Mouse (Mus musculus) liver, embryonic 12.5 days (tissue): ENCODE results near the gene Fanci. TPM values are rescaled to one million over a fixed set of nuclear protein-coding genes. Genes with fewer than 3 reads are reported as not detected.

Experiments used
- ATAC-seq: fragments of 200-750 bp; cut with Nextera tagmentation; 2 replicates; pipeline ENCODE4 v1.8.0; 2017; ENCODE audit warnings: moderate number of reproducible peaks, mild to moderate bottlenecking, moderate library complexity
- H3K27ac ChIP-seq: fragments of 300-500 bp; sonication (generic); 2 replicates; pipeline ENCODE4 v1.5.1; 2016; ENCODE audit warnings: mild to moderate bottlenecking
- H3K27me3 ChIP-seq: fragments of 300-500 bp; sonication (generic); replicated peaks from 2 replicates; pipeline ENCODE4 v1.6.1; 2016; ENCODE audit warnings: mild to moderate bottlenecking, moderate library complexity
- H3K36me3 ChIP-seq: fragments of 300-500 bp; sonication (generic); 2 replicates; pipeline ENCODE4 v1.6.1; 2016; ENCODE audit warnings: mild to moderate bottlenecking, moderate library complexity
- H3K4me1 ChIP-seq: fragments of 300-500 bp; sonication (generic); 2 replicates; pipeline ENCODE4 v1.6.1; 2016
- H3K4me2 ChIP-seq: fragments of 300-500 bp; sonication (generic); 2 replicates; pipeline ENCODE4 v1.6.1; 2016; ENCODE audit warnings: mild to moderate bottlenecking, moderate library complexity
- H3K4me3 ChIP-seq: fragments of 300-500 bp; sonication (generic); 2 replicates; pipeline ENCODE4 v1.5.1; 2016; ENCODE audit warnings: mild to moderate bottlenecking, moderate library complexity
- H3K9ac ChIP-seq: fragments of 300-500 bp; sonication (generic); 2 replicates; pipeline ENCODE4 v1.6.1; 2016; ENCODE audit warnings: mild to moderate bottlenecking, moderate library complexity
- H3K9me3 ChIP-seq: fragments of 300-500 bp; sonication (generic); replicated peaks from 2 replicates; pipeline ENCODE4 v1.6.1; 2016; ENCODE audit warnings: mild to moderate bottlenecking, moderate library complexity
- WGBS: fragments of 180-500 bp; shearing (Covaris S2); methylation state at CpG from one replicate; pipeline ENCODE4 v1.1.7; 2016; ENCODE audit not compliant: insufficient replicate concordance; 5-methylcytosine and 5-hydroxymethylcytosine counted together
- polyA plus RNA-seq: library from polyadenylated mRNA; unstranded; fragments of >200 nt; fragmentation: Nextera tagmentation; extraction: Ambion mirVana; gene quantifications from 2 replicates; pipeline ENCODE4 v1.2.1, GENCODE M21; 2016

Fanci gene
- polyA plus RNA-seq, 1 experiment from 2014 or later, result 14.4 TPM

DNA sequence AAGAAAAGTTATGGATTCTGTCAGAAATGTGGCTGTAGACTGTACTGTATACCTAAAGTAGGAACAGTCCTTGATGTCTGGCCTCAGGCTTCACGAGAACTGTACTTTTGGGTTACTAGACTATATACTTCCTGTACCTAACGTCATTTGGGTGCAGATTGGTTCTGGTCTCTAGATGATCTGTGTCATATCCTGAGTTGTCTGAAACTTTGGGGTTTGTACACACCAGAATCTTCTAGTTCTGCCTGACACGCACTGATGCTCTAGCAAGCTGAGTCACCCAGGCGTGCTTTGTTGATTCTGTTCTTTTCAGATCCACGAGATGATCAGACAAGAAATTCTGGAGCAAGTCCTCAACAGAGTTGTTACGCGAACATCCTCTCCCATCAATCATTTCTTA is 28.2 kb downstream of the Fanci start:
- ATAC-seq, result no peak
- Histone ChIP-seq H3K27me3 (no peaks in the 10 kb centered on the region), H3K4me3 (no peak overlapping the region), H3K27ac (no peak overlapping the region), H3K4me2 (no peak overlapping the region), H3K9me3 (no peaks in the 10 kb centered on the region), H3K4me1 (no peaks in the 10 kb centered on the region), H3K36me3 (peaks cover 66% of the 10 kb centered on the region), H3K9ac (no peak overlapping the region)
- 78% methylated on average over 7 of the region's 7 CpGs for WGBS

DNA sequence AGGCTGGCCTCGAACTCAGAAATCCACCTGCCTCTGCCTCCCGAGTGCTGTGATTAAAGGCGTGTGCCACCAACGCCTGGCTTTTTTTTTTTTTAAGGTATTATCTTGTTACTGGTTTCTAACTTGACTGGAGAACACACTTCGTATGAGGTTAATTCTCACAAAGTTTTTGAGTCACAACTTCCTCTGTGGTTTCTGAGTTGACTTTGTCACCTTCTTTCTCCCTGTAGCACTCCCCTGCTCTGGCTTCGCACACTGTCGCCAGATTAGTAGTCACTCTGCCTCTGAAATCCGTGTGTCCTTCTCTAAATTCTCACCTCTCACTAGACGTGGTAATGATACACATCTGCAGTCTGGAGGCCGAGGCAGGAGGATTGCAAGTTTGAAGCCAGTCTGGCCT is 31.1 kb downstream of the Fanci start:
- H3K4me1 ChIP-seq, result no peaks in the 10 kb centered on the region
- H3K4me3 ChIP-seq, result no peak overlapping the region
- H3K9ac ChIP-seq, result no peak overlapping the region
- no peak for ATAC-seq
- H3K27ac ChIP-seq, result no peak overlapping the region
- 68% methylated on average over 10 of the region's 10 CpGs for WGBS
- H3K9me3 ChIP-seq, result no peaks in the 10 kb centered on the region
- H3K4me2 ChIP-seq, result no peak overlapping the region
- peaks cover 69% of the 10 kb centered on the region for H3K36me3 ChIP-seq
- H3K27me3 ChIP-seq, result no peaks in the 10 kb centered on the region

DNA sequence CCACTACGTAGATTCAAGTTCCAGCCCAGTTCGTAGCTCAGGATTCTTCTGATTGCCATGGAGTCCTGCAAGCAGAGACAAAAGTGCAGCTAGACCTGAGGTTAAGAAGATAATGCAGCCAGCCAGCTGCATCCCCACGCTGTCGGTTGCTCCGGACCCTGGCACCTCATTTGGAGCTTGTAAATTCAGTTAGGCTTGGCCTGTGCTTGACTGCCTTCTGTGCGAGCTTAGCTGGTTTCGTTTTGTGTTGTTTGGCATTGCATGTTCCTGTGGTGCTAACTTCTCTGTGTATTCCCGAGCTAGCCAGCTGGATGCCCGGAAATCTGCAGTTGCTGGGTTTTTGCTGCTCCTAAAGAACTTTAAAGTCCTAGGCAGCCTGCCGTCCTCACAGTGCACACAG is 34.1 kb downstream of the Fanci start:
- WGBS, result 85% methylated on average over 10 of the region's 10 CpGs
- Histone ChIP-seq H3K4me3 (no peak overlapping the region), H3K4me2 (no peak overlapping the region), H3K9me3 (no peaks in the 10 kb centered on the region), H3K27me3 (no peaks in the 10 kb centered on the region), H3K36me3 (peaks cover 55% of the 10 kb centered on the region), H3K4me1 (no peaks in the 10 kb centered on the region), H3K27ac (no peak overlapping the region), H3K9ac (no peak overlapping the region)
- ATAC-seq, result no peak

DNA sequence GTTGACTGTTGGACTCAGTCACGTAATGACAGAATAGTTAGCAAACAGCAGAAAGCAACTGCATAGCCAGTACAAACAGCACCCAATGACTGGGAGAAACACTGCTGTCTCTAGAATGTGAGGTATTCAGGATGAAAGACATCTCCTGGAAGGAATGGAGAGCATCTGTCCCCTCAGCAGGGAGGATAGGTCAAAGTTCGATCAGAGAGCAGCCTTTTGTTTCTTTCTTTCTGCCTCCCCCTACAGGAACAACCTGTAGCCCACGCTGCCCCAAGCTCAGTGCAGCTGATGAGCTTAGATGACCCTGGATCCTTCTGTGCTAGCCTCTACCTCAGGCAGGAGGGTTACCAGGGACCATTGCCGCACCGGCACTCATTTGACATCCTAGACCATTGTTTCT is 36.5 kb downstream of the Fanci start:
- Histone ChIP-seq H3K9ac (no peak overlapping the region), H3K27ac (no peak overlapping the region), H3K36me3 (peaks cover 62% of the 10 kb centered on the region), H3K9me3 (no peaks in the 10 kb centered on the region), H3K4me3 (no peak overlapping the region), H3K4me1 (no peaks in the 10 kb centered on the region), H3K27me3 (no peaks in the 10 kb centered on the region), H3K4me2 (no peak overlapping the region)
- no peak for ATAC-seq
- WGBS, result 73% methylated on average over 5 of the region's 5 CpGs

DNA sequence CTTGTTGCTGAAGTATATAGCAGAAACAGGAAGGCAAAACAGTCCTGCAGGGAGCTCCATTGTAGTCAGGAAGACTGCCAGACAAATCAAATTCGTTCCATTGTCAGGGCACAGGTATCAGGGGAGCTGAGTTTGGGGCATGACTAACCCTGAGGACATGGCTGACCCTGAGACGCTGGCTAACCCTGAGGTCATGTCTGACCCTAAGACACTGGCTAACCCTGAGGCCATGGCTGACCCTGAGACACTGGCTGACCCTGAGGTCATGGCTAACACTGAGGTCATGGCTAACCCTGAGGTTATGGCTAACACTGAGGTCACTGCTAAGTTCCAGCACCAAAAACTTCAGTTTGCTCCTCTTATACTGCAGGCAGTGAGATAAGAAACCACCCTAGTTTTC is 48.3 kb downstream of the Fanci start:
- Histone ChIP-seq H3K4me1 (no peaks in the 10 kb centered on the region), H3K27me3 (no peaks in the 10 kb centered on the region), H3K27ac (no peak overlapping the region), H3K4me2 (no peak overlapping the region), H3K9me3 (no peaks in the 10 kb centered on the region), H3K9ac (no peak overlapping the region), H3K36me3 (peaks cover 86% of the 10 kb centered on the region), H3K4me3 (no peak overlapping the region)
- WGBS, result 75% methylated on average over 2 of the region's 2 CpGs
- no peak for ATAC-seq

DNA sequence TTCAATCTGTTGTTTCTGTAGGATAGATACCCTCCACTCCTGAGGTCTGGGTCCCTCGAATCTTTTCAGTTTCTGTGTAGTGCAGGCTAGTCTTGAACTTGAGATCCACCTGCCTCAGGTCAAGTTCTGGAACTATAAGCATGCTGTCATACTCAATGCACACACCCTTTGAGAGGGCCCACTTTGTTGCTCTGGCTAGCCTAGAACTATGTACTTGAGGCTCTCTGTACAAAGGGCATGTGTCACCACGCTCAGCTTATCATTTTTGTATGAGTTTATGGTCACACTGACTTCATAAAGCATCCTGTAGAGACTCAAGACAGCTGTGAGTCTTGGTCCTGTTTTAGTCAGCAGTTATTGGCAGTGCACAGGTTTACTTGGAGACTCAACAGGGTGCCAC is 55.3 kb downstream of the Fanci start:
- WGBS, result 75% methylated on average over 2 of the region's 2 CpGs
- H3K9ac ChIP-seq, result no peak overlapping the region
- no peaks in the 10 kb centered on the region for H3K27me3 ChIP-seq
- peaks cover 99% of the 10 kb centered on the region for H3K36me3 ChIP-seq
- no peak overlapping the region for H3K4me3 ChIP-seq
- no peaks in the 10 kb centered on the region for H3K9me3 ChIP-seq
- ATAC-seq, result no peak
- no peak overlapping the region for H3K4me2 ChIP-seq
- H3K27ac ChIP-seq, result no peak overlapping the region
- H3K4me1 ChIP-seq, result no peaks in the 10 kb centered on the region

DNA sequence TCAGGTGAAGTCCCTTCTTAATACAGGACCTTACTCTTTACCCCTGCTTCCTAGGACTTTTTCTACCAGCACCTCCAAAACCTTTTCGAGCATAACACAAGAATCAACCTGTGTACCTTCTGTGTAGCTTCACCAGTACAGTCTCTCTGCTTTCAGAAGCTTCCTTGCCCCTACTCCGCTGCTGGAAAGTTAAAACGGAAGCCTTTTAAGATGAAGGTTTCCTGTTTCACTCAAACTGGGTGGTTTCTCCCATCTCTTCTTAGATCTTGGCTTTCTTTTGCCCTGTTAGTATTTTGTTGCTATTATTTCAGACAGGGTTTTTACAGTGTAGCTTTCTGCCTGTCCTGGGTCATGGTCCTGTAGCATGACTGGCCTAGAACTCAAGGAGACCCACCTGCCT is 55.8 kb downstream of the Fanci start:
- ATAC-seq, result no peak
- no peak overlapping the region for H3K4me2 ChIP-seq
- WGBS, result 78% methylated on average over 3 of the region's 3 CpGs

DNA sequence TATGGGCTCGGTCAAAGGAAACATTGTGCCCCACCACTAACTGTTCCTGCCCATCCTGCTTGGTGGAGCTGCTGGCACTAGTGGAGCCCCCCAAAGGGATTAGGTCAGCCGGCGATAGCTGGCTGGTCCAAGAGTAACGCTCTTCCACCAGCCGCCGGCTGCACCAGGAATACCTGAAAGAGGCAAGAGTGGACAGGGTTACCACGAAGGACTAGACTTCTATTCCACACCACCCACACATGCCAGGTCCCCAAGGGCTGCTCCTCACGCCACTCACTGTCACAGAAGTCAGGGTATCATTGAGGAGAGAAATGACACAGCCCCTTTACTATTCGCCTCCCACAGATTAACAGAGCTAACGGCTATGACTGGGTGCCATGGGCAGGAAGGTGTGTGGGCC is 70.0 kb downstream of the Fanci start:
- Histone ChIP-seq H3K27me3 (0 out of 2 replicates have a peak, but pooled peaks cover under 1% of the 10 kb centered on the region), H3K9me3 (no peaks in the 10 kb centered on the region), H3K9ac (no peak overlapping the region), H3K4me1 (peaks cover 25% of the 10 kb centered on the region), H3K4me2 (no peak overlapping the region), H3K36me3 (peaks cover 75% of the 10 kb centered on the region), H3K4me3 (no peak overlapping the region), H3K27ac (no peak overlapping the region)
- 89% methylated on average over 10 of the region's 10 CpGs for WGBS
- no peak for ATAC-seq

More for the DNA sequence above, 55.8 kb downstream of the Fanci start:
- H3K27ac ChIP-seq, result no peak overlapping the region
- no peak overlapping the region for H3K4me3 ChIP-seq
- H3K9ac ChIP-seq, result no peak overlapping the region
- H3K9me3 ChIP-seq, result no peaks in the 10 kb centered on the region
- no peaks in the 10 kb centered on the region for H3K27me3 ChIP-seq
- no peaks in the 10 kb centered on the region for H3K4me1 ChIP-seq
- H3K36me3 ChIP-seq, result peaks cover 99% of the 10 kb centered on the region

DNA sequence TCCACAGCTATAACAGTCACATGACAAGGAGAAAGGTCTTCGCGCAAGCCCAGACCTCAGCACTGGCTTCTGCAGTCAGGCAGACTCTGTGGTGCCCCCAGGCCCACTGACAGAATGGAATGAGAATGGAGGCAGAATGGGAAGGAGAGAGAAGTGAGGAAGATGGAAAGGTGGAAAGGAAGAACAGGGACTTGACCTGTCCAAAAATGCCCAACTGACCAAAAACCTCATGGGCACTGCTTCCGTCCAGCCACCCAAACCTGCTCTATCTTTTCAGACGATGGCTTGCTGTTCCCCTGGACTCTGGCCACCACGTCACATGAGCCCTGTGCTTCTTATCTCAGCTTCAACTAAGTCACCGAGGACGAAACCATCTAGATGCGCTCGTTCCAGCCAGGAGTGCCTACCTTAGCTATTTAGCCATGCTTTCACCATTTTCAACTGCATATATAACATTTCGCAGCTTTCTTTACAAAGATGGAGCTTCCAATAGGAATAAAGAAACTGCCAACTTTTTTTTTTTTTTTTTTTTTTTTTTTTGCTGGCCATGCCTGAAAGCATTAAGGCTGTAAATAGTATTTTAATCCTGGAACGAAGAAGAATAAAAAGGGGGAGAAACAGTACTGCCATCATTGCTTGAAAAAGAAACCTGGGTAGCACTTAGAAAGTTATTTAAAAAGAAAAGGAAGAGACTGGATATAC is 71.8 kb downstream of the Fanci start:
- no peak for ATAC-seq
- Histone ChIP-seq H3K27me3 (peaks cover 11% of the 10 kb centered on the region), H3K9ac (no peak overlapping the region), H3K27ac (no peak overlapping the region), H3K4me2 (peak overlapping the region; percentile 97), H3K9me3 (no peaks in the 10 kb centered on the region), H3K4me1 (peaks cover 42% of the 10 kb centered on the region), H3K36me3 (peaks cover 57% of the 10 kb centered on the region), H3K4me3 (no peak overlapping the region)
- WGBS, result 61% methylated on average over 11 of the region's 11 CpGs

DNA sequence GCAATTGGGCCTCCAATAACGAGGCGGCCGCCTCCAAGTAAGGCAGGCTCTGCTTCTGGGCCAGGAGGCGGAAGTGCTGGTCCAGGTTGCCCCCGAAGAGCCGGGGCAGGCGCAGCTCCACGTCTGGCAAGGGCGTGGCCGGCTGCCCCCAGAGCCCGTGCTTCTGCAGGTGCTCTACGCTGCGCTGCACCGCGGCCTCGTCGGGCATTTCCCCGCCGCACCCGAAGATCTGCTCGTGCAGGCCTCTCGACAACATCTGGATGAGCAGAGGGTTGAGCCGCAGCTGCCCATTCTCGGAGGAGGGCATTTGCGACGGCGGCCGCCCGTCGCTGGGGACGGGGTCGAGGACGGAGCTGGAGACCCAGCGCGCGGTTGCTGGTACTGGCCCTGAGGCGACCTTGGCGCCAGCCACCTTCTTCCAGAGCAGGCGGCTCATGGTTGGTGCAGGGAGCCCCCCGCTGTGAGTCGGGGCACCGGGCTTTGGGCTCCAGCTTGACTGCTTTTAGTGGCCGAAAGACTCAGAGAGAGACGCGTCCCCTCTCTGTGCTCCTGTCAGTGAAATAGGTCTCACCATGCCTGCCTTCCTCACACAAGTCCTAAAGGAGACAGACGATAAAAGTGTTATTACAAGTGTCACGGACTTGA is 73.2 kb downstream of the Fanci start:
- H3K4me3 ChIP-seq, result peak overlapping the region; percentile 92
- H3K9ac ChIP-seq, result peak overlapping the region; percentile 96
- H3K27me3 ChIP-seq, result peaks cover 11% of the 10 kb centered on the region
- ATAC-seq, result no peak
- peak overlapping the region; percentile 97 for H3K4me2 ChIP-seq
- H3K36me3 ChIP-seq, result peaks cover 43% of the 10 kb centered on the region
- H3K9me3 ChIP-seq, result no peaks in the 10 kb centered on the region
- WGBS, result 9% methylated on average over 47 of the region's 47 CpGs
- H3K27ac ChIP-seq, result no peak overlapping the region
- peaks cover 54% of the 10 kb centered on the region for H3K4me1 ChIP-seq

DNA sequence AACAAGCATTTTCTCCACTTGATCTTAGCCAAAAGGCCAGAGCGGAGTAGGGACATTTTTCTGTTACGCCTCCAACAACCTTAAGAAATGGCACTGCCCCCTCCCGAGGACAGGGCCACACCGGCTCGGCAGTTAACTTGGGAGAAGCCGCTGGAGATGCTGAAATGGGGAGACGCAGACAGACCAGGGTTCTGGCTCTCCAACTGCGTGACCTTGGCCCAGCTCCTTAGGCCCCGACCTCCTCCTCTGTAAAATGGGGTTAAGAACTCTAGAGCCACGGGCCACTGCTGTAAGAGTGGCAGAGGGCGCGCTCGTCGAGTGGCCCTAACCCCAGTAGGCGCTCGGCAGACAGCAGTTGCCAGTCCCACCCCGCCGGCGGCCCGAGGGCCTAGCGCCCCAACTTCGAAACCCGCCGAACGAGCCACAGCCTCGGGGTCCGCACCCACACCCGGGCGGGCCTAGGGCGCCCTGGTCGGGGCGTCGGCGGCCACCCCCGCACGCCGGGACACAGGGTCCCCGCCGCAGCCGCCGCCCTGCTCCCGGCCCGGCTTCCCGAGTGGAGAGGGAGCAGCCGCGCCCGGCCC is 73.8 kb downstream of the Fanci start:
- Histone ChIP-seq H3K4me2 (peak overlapping the region; percentile 97), H3K27me3 (peaks cover 11% of the 10 kb centered on the region), H3K9me3 (no peaks in the 10 kb centered on the region), H3K4me3 (peak overlapping the region; percentile 92), H3K4me1 (peaks cover 57% of the 10 kb centered on the region), H3K9ac (peak overlapping the region; percentile 96), H3K36me3 (peaks cover 37% of the 10 kb centered on the region), H3K27ac (peak overlapping the region; percentile 87)
- ATAC-seq, result peak; percentile 54
- under 1% methylated on average over 40 of the region's 47 CpGs for WGBS

DNA sequence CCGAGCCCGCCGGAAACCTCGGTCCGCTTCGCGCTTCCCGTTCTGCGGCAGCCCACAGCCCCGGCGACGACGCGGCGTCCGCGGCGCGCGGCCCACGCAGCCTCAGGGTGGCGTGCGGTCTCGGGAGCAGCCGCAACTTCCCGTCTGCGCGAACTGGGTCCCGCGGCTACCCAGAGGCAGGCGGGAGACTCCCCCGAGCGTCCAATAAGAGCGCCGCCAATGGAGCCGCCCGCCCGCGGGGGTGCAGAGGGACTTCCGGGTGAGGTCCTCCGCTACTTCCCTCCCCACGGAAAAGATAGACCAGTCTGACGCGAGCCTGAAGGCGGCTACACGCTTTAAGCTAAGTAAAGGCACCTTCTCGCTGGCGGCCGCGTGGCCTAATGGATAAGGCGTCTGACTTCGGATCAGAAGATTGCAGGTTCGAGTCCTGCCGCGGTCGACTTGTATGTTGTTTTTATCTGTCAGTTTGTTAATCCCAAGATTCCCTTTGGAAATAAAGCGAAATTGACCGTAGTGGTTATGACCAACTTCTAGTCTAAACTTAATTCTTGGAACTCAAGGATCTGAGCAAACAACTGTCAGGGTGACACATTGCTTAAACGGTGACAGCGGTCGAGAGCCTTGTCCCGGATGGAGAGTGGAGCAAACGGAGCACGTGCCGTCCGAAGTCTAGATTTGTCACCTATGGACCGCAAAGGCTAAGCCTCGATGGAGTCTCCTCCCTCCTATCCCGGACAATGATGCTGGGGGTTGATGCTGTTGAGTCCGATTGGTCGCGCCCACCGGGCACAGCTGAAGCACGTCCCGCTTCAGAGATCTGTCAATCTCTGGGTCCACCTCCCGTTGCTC is 74.5 kb downstream of the Fanci start, which contains the start of gene Polg:
Gene Polg (minus strand): TSS at position 310 of the 849 bp plus-strand sequence.
- Histone ChIP-seq H3K4me3 (peak within 1 kb of the TSS; percentile 92), H3K27me3 (peaks cover 11% of the 10 kb centered on the region), H3K4me1 (peaks cover 57% of the 10 kb centered on the region), H3K36me3 (peaks cover 29% of the 10 kb centered on the region), H3K9me3 (no peaks in the 10 kb centered on the region), H3K9ac (peak within 1 kb of the TSS; percentile 96), H3K27ac (peak within 1 kb of the TSS; percentile 87), H3K4me2 (peak within 1 kb of the TSS; percentile 97)
- peak; percentile 93 for ATAC-seq
- WGBS, result under 1% methylated on average over 76 of the region's 76 CpGs
